Mouse (Mus musculus) forebrain, postnatal 0 days (tissue): Measurements from ENCODE around the gene Cep57l1. TPM values are rescaled to one million over a fixed set of nuclear protein-coding genes. Genes with fewer than 3 reads are reported as not detected.

Experiments used
- ATAC-seq: fragments of 200-750 bp; cut with Nextera tagmentation; 2 replicates; pipeline ENCODE4 v1.8.0; 2017; ENCODE audit warnings: mild to moderate bottlenecking, moderate library complexity
- DNase-seq: peaks from one replicate; pipeline ENCODE4 v3.0.0-alpha.2; 2015
- H3K27ac ChIP-seq: fragments of 300-500 bp; sonication (generic); 2 replicates; pipeline ENCODE4 v1.5.1; 2014; ENCODE audit warnings: low read depth, mild to moderate bottlenecking, antibody characterized with exemption, low read length, moderate library complexity, mixed read lengths
- H3K27me3 ChIP-seq: fragments of 300-500 bp; sonication (generic); 2 replicates; pipeline ENCODE4 v1.6.1; 2014; ENCODE audit warnings: mild to moderate bottlenecking, low read length, mixed read lengths; ENCODE audit not compliant: insufficient read depth
- H3K36me3 ChIP-seq: fragments of 300-500 bp; sonication (generic); 2 replicates; pipeline ENCODE4 v1.6.1; 2014; ENCODE audit warnings: mild to moderate bottlenecking, moderate library complexity; ENCODE audit not compliant: insufficient read depth
- H3K4me1 ChIP-seq: fragments of 300-500 bp; sonication (generic); 2 replicates; pipeline ENCODE4 v1.6.1; 2014; ENCODE audit warnings: antibody characterized with exemption; ENCODE audit not compliant: insufficient read depth
- H3K4me2 ChIP-seq: fragments of 300-500 bp; sonication (generic); 2 replicates; pipeline ENCODE4 v1.6.1; 2014; ENCODE audit warnings: low read depth, mild to moderate bottlenecking, moderate library complexity
- H3K4me3 ChIP-seq: fragments of 300-500 bp; sonication (generic); 2 replicates; pipeline ENCODE4 v1.5.1; 2014; ENCODE audit warnings: low read depth, low read length, mixed read lengths
- H3K9ac ChIP-seq: fragments of 300-500 bp; sonication (generic); 2 replicates; pipeline ENCODE4 v1.6.1; 2014; ENCODE audit warnings: mild to moderate bottlenecking
- H3K9me3 ChIP-seq: fragments of 300-500 bp; sonication (generic); 2 replicates; pipeline ENCODE4 v1.6.1; 2016; ENCODE audit warnings: low read length
- CTCF ChIP-seq: sonication (generic); IDR thresholded peaks from 2 replicates; pipeline ENCODE4 v1.5.1; 2016; ENCODE audit warnings: antibody characterized with exemption, control low read depth, low read depth
- whole genome bisulfite sequencing: fragments of 180-500 bp; shearing (Covaris S2); extraction: QIAGEN DNeasy Blood & Tissue Kit; methylation state at CpG from one replicate; pipeline ENCODE4 v1.1.7; 2014; 5-methylcytosine and 5-hydroxymethylcytosine counted together
- polyA plus RNA-seq: library from polyadenylated mRNA; unstranded; fragments of >200 nt; fragmentation: Nextera tagmentation; extraction: Ambion mirVana; gene quantifications from 2 replicates; pipeline ENCODE4 v1.2.1, GENCODE M21; 2015
- total RNA-seq: library from RNA; depleted of rRNA; stranded (reverse); fragments of >200 nt; gene quantifications from 2 replicates; pipeline ENCODE4 v1.2.3, GENCODE M21; 2014

Cep57l1 gene
- total and polyA plus RNA-seq, 2 experiments from 2014 or later = 10.2 to 11.7 TPM

- Histone ChIP-seq H3K27me3 (no peaks in the 10 kb centered on the region), H3K9ac (no peak overlapping the region), H3K9me3 (no peaks in the 10 kb centered on the region), H3K27ac (no peak overlapping the region), H3K4me1 (no peaks in the 10 kb centered on the region), H3K4me2 (no peak overlapping the region), H3K4me3 (no peak overlapping the region), H3K36me3 (peaks cover 12% of the 10 kb centered on the region)
- DNase-seq = no peak
- TF ChIP-seq CTCF = no peak
- 93% methylated on average over 10 of the region's 10 CpGs for WGBS
- no peak for ATAC-seq
Observed at GRCm38 (mm10) chr10:41730746-41731145, 78.9 kb downstream of the Cep57l1 start.

- H3K4me3 ChIP-seq = no peak overlapping the region
Observed at GRCm38 (mm10) chr10:41726215-41726614, 83.5 kb downstream of the Cep57l1 start.

GRCm38 (mm10) chr10:41719587-41719986 lies 90.1 kb downstream of the Cep57l1 start:
- peak; percentile 16 for DNase-seq

More at GRCm38 (mm10) chr10:41726215-41726614, 83.5 kb downstream of the Cep57l1 start:
- H3K27ac ChIP-seq = no peak overlapping the region
- H3K36me3 ChIP-seq = peaks cover 13% of the 10 kb centered on the region
- no peak for ATAC-seq
- H3K27me3 ChIP-seq = no peaks in the 10 kb centered on the region
- no peak for DNase-seq
- no peak overlapping the region for H3K9ac ChIP-seq
- H3K4me2 ChIP-seq = no peak overlapping the region
- TF ChIP-seq CTCF = no peak
- H3K4me1 ChIP-seq = no peaks in the 10 kb centered on the region
- H3K9me3 ChIP-seq = no peaks in the 10 kb centered on the region
- WGBS = 88% methylated on average over 9 of the region's 9 CpGs

GRCm38 (mm10) chr10:41716029-41716897 lies 93.4 kb downstream of the Cep57l1 start, which contains the start of gene Ccdc162:
TSS of gene Ccdc162 (minus strand) at chr10:41716634.
- Histone ChIP-seq H3K4me1 (peaks cover 4% of the 10 kb centered on the region; the same call in 1 of the 2 replicates), H3K9me3 (no peaks in the 10 kb centered on the region), H3K4me3 (no peak within 1 kb of the TSS), H3K4me2 (peak within 1 kb of the TSS; percentile 26), H3K36me3 (0 out of 2 replicates have a peak, but pooled peaks cover 2% of the 10 kb centered on the region), H3K9ac (no peak within 1 kb of the TSS), H3K27ac (0 out of 2 replicates have a peak within 1 kb of the TSS, but pooled peaks have one; percentile 15), H3K27me3 (no peaks in the 10 kb centered on the region)
- DNase-seq (peak; percentile 61), ATAC-seq (peak; percentile 64)
- 27% methylated on average over 15 of the region's 15 CpGs for WGBS
- no peak for TF ChIP-seq CTCF

More at GRCm38 (mm10) chr10:41719587-41719986, 90.1 kb downstream of the Cep57l1 start:
- no peak overlapping the region for H3K4me3 ChIP-seq
- no peaks in the 10 kb centered on the region for H3K27me3 ChIP-seq
- no peaks in the 10 kb centered on the region for H3K9me3 ChIP-seq
- H3K4me2 ChIP-seq = no peak overlapping the region
- no peak overlapping the region for H3K9ac ChIP-seq
- peak; percentile 62 for ATAC-seq
- WGBS = 64% methylated on average over 9 of the region's 9 CpGs
- peaks cover 4% of the 10 kb centered on the region; the same call in 1 of the 2 replicates for H3K4me1 ChIP-seq
- peaks cover 3% of the 10 kb centered on the region; the same call in 1 of the 2 replicates for H3K36me3 ChIP-seq
- H3K27ac ChIP-seq = no peak overlapping the region
- no peak for TF ChIP-seq CTCF

GRCm38 (mm10) chr10:41715557-41715956 lies 94.1 kb downstream of the Cep57l1 start:
- WGBS = 80% methylated on average over 14 of the region's 14 CpGs
- no peak overlapping the region for H3K4me2 ChIP-seq
- no peaks in the 10 kb centered on the region for H3K36me3 ChIP-seq
- no peaks in the 10 kb centered on the region for H3K9me3 ChIP-seq
- ATAC-seq = no peak
- no peak overlapping the region for H3K27ac ChIP-seq
- H3K4me1 ChIP-seq = peaks cover 4% of the 10 kb centered on the region; the same call in 1 of the 2 replicates
- H3K27me3 ChIP-seq = no peaks in the 10 kb centered on the region
- no peak overlapping the region for H3K9ac ChIP-seq
- no peak for TF ChIP-seq CTCF
- DNase-seq = no peak
- no peak overlapping the region for H3K4me3 ChIP-seq

- no peak overlapping the region for H3K4me3 ChIP-seq
- H3K4me2 ChIP-seq = no peak overlapping the region
- ATAC-seq (no peak), DNase-seq (no peak)
- no peaks in the 10 kb centered on the region for H3K36me3 ChIP-seq
- no peak overlapping the region for H3K9ac ChIP-seq
- H3K9me3 ChIP-seq = no peaks in the 10 kb centered on the region
- H3K27me3 ChIP-seq = no peaks in the 10 kb centered on the region
- no peak for TF ChIP-seq CTCF
- WGBS = 53% methylated on average over 7 of the region's 7 CpGs
- H3K27ac ChIP-seq = no peak overlapping the region
- peaks cover 4% of the 10 kb centered on the region; the same call in 1 of the 2 replicates for H3K4me1 ChIP-seq
Observed at GRCm38 (mm10) chr10:41711467-41711866, 98.2 kb downstream of the Cep57l1 start.

- DNase-seq (no peak), ATAC-seq (no peak)
- H3K27me3 ChIP-seq = no peaks in the 10 kb centered on the region
- H3K4me2 ChIP-seq = no peak overlapping the region
- H3K4me1 ChIP-seq = no peaks in the 10 kb centered on the region
- H3K9ac ChIP-seq = no peak overlapping the region
- no peak overlapping the region for H3K27ac ChIP-seq
- H3K36me3 ChIP-seq = no peaks in the 10 kb centered on the region
- no peak for TF ChIP-seq CTCF
- WGBS = 64% methylated on average over 8 of the region's 8 CpGs
- no peak overlapping the region for H3K4me3 ChIP-seq
- no peaks in the 10 kb centered on the region for H3K9me3 ChIP-seq
Observed at GRCm38 (mm10) chr10:41710773-41711172, 98.9 kb downstream of the Cep57l1 start.
